Mouse (Mus musculus): ENCODE results near the gene Ubxn11. TPM values are rescaled to one million over a fixed set of nuclear protein-coding genes. Genes with fewer than 3 reads are reported as not detected.

Ubxn11 gene
- total RNA-seq, 2 experiments from 2014 or later = 6.5 to 10.7 TPM

Other genes with a start within 250 kb of the Ubxn11 start
- 96.7 and 112 TPM in 2 replicates for gene Rps6ka1, start 214.8 kb upstream of the Ubxn11 start, total RNA-seq (2015)
- 126 and 160 TPM in 2 replicates for gene Rps6ka1, start 214.8 kb upstream of the Ubxn11 start, total RNA-seq (2017)
- gene Hmgn2, start 133.9 kb upstream of the Ubxn11 start, total RNA-seq (2015) = 2,294 and 2,610 TPM in 2 replicates
- 1,024 and 1,057 TPM in 2 replicates for gene Hmgn2, start 133.9 kb upstream of the Ubxn11 start, total RNA-seq (2017)
- gene Dhdds, start 101.7 kb upstream of the Ubxn11 start, total RNA-seq (2015) = 27.0 and 31.5 TPM in 2 replicates
- gene Dhdds, start 101.7 kb upstream of the Ubxn11 start, total RNA-seq (2017) = 28.2 and 30.1 TPM in 2 replicates
- 3.7 and 4.7 TPM in 2 replicates for gene Lin28a, start 83.7 kb upstream of the Ubxn11 start, total RNA-seq (2015)
- gene Lin28a, start 83.7 kb upstream of the Ubxn11 start, total RNA-seq (2017) = 27.4 and 31.2 TPM in 2 replicates
- gene Zfp683, start 48.7 kb upstream of the Ubxn11 start, total RNA-seq (2015) = not detected in 2 replicates
- gene Zfp683, start 48.7 kb upstream of the Ubxn11 start, total RNA-seq (2017) = not detected in 2 replicates
- 0.77 and 2.2 TPM in 2 replicates for gene Crybg2, start 41.8 kb upstream of the Ubxn11 start, total RNA-seq (2015)
- gene Crybg2, start 41.8 kb upstream of the Ubxn11 start, total RNA-seq (2017) = 0.37 and 0.71 TPM in 2 replicates
- gene Cd52, start 7.5 kb upstream of the Ubxn11 start, total RNA-seq (2015) = 291 and 358 TPM in 2 replicates
- 339 and 505 TPM in 2 replicates for gene Cd52, start 7.5 kb upstream of the Ubxn11 start, total RNA-seq (2017)
- 724 and 761 TPM in 2 replicates for gene Sh3bgrl3, start 26.2 kb downstream of the Ubxn11 start, total RNA-seq (2015)
- 230 and 307 TPM in 2 replicates for gene Sh3bgrl3, start 26.2 kb downstream of the Ubxn11 start, total RNA-seq (2017)
- 14.5 and 27.8 TPM in 2 replicates for gene Cep85, start 84.5 kb downstream of the Ubxn11 start, total RNA-seq (2015)
- 33.8 and 41.0 TPM in 2 replicates for gene Cep85, start 84.5 kb downstream of the Ubxn11 start, total RNA-seq (2017)
- gene Gm7534, start 100.4 kb downstream of the Ubxn11 start, total RNA-seq (2015) = not detected in 2 replicates
- not detected in 2 replicates for gene Gm7534, start 100.4 kb downstream of the Ubxn11 start, total RNA-seq (2017)
- not detected in 2 replicates for gene Catsper4, start 124.8 kb downstream of the Ubxn11 start, total RNA-seq (2015)
- gene Catsper4, start 124.8 kb downstream of the Ubxn11 start, total RNA-seq (2017) = not detected in 2 replicates
- gene Cnksr1, start 135.8 kb downstream of the Ubxn11 start, total RNA-seq (2015) = not detected in 2 replicates
- not detected in 2 replicates for gene Cnksr1, start 135.8 kb downstream of the Ubxn11 start, total RNA-seq (2017)
- not detected in 2 replicates for gene E130218I03Rik, start 141.1 kb downstream of the Ubxn11 start, total RNA-seq (2015)
- gene E130218I03Rik, start 141.1 kb downstream of the Ubxn11 start, total RNA-seq (2017) = 0.14 TPM in 1 of 2 replicates, not detected in the other
- 11.7 and 11.8 TPM in 2 replicates for gene Zfp593, start 143.0 kb downstream of the Ubxn11 start, total RNA-seq (2015)
- 12.5 and 12.7 TPM in 2 replicates for gene Zfp593, start 143.0 kb downstream of the Ubxn11 start, total RNA-seq (2017)
- gene Gm30191, start 144.4 kb downstream of the Ubxn11 start, total RNA-seq (2015) = not detected in 2 replicates
- not detected in 2 replicates for gene Gm30191, start 144.4 kb downstream of the Ubxn11 start, total RNA-seq (2017)
- not detected in 2 replicates for gene Grrp1, start 151.5 kb downstream of the Ubxn11 start, total RNA-seq (2015)
- gene Grrp1, start 151.5 kb downstream of the Ubxn11 start, total RNA-seq (2017) = not detected in 2 replicates
- 23.4 and 25.9 TPM in 2 replicates for gene Pdik1l, start 185.3 kb downstream of the Ubxn11 start, total RNA-seq (2015)
- gene Pdik1l, start 185.3 kb downstream of the Ubxn11 start, total RNA-seq (2017) = 32.7 and 34.0 TPM in 2 replicates
- not detected in 2 replicates for gene Trim63, start 212.6 kb downstream of the Ubxn11 start, total RNA-seq (2015)
- gene Trim63, start 212.6 kb downstream of the Ubxn11 start, total RNA-seq (2017) = not detected in 2 replicates
- gene Slc30a2, start 240.6 kb downstream of the Ubxn11 start, total RNA-seq (2015) = 0.07 and 0.15 TPM in 2 replicates
- not detected in 2 replicates for gene Slc30a2, start 240.6 kb downstream of the Ubxn11 start, total RNA-seq (2017)

Data from megakaryocyte progenitor cell, adult 5-6 weeks (primary cell).